Mouse (Mus musculus) heart, postnatal 0 days (tissue): ENCODE results near the gene Mbd3.

Experiments
- CTCF ChIP-seq: IDR thresholded peaks from 2 replicates; pipeline ENCODE4 v1.5.1; 2016; ENCODE audit warnings: antibody characterized with exemption, control low read depth, low read depth
- EP300 ChIP-seq: IDR thresholded peaks from 2 replicates; pipeline ENCODE4 v1.6.1; 2016; ENCODE audit warnings: antibody characterized with exemption, low read depth

GRCm38 (mm10) chr10:80397524-80398173 is 1.7 kb downstream of the Mbd3 start:
- TF ChIP-seq EP300 (no peak), CTCF (no peak)
